Mouse (Mus musculus): ENCODE data around the gene Slc38a7.
"Not testable (repeated sequence)": the region's sequence is repeated elsewhere in the genome, so short reads cannot be mapped to it uniquely, and the experiment has no call there.

Slc38a7 gene

GRCm38 (mm10) chr8:95853102-95853843 is at the start of gene Slc38a7:
TSS of gene Slc38a7 (minus strand) at chr8:95853539.
- DNase-seq (ENCODE audit: low spot score): peak; percentile 87

- DNase-seq (ENCODE audit: low spot score): peak; percentile 59
These were observed 48.5 kb upstream of the Slc38a7 start for GRCm38 (mm10) chr8:95901864-95902263.

- no peak for DNase-seq (ENCODE audit: low spot score)
These were observed 40.4 kb upstream of the Slc38a7 start for GRCm38 (mm10) chr8:95893701-95894100.

- DNase-seq (ENCODE audit: low spot score): peak; percentile 96
These were observed 35.2 kb upstream of the Slc38a7 start, which contains the start of gene Got2 for GRCm38 (mm10) chr8:95888285-95889136. TSS of gene Got2 (minus strand) at chr8:95888547.

GRCm38 (mm10) chr8:95887578-95888284 is 34.4 kb upstream of the Slc38a7 start:
- peak; percentile 84 for DNase-seq (ENCODE audit: low spot score)

- peak; percentile 1 for DNase-seq (ENCODE audit: low spot score)
These were observed 33.6 kb upstream of the Slc38a7 start for GRCm38 (mm10) chr8:95886647-95887577.

- no peak for DNase-seq (ENCODE audit: low spot score)
These were observed 32.6 kb upstream of the Slc38a7 start for GRCm38 (mm10) chr8:95885966-95886365.

GRCm38 (mm10) chr8:95885271-95885841 is 32.0 kb upstream of the Slc38a7 start:
- DNase-seq (ENCODE audit: low spot score): no peak

- no peak for DNase-seq (ENCODE audit: low spot score)
These were observed 31.2 kb upstream of the Slc38a7 start for GRCm38 (mm10) chr8:95884491-95884890.

GRCm38 (mm10) chr8:95882191-95882590 is 28.9 kb upstream of the Slc38a7 start:
- no peak for DNase-seq (ENCODE audit: low spot score)

GRCm38 (mm10) chr8:95881576-95881975 is 28.2 kb upstream of the Slc38a7 start:
- no peak for DNase-seq (ENCODE audit: low spot score)

- no peak for DNase-seq (ENCODE audit: low spot score)
These were observed 26.5 kb upstream of the Slc38a7 start for GRCm38 (mm10) chr8:95879823-95880222.

- peak; percentile 38 for DNase-seq (ENCODE audit: low spot score)
These were observed 25.0 kb upstream of the Slc38a7 start for GRCm38 (mm10) chr8:95878176-95878962.

- no peak for DNase-seq (ENCODE audit: low spot score)
These were observed 21.9 kb upstream of the Slc38a7 start for GRCm38 (mm10) chr8:95875270-95875669.

- no peak for DNase-seq (ENCODE audit: low spot score)
These were observed 18.4 kb upstream of the Slc38a7 start for GRCm38 (mm10) chr8:95871690-95872089.

GRCm38 (mm10) chr8:95864851-95865250 is 11.5 kb upstream of the Slc38a7 start:
- not testable (repeated sequence) for DNase-seq (ENCODE audit: low spot score)

GRCm38 (mm10) chr8:95863761-95864440 is 10.6 kb upstream of the Slc38a7 start:
- DNase-seq (ENCODE audit: low spot score): not testable (repeated sequence)

GRCm38 (mm10) chr8:95854174-95854573 is 835 bp upstream of the Slc38a7 start:
- DNase-seq (ENCODE audit: low spot score): no peak

GRCm38 (mm10) chr8:95852290-95852689 is 1.0 kb downstream of the Slc38a7 start:
- no peak for DNase-seq (ENCODE audit: low spot score)
